Mouse (Mus musculus) urinary bladder, postnatal 25 days (tissue): Measurements from ENCODE around the gene Abhd17c.

ENCODE experiments used
- DNase-seq: peaks from one replicate; pipeline ENCODE4 v3.0.0; 2022; ENCODE audit warnings: low spot score

The Abhd17c gene

DNA sequence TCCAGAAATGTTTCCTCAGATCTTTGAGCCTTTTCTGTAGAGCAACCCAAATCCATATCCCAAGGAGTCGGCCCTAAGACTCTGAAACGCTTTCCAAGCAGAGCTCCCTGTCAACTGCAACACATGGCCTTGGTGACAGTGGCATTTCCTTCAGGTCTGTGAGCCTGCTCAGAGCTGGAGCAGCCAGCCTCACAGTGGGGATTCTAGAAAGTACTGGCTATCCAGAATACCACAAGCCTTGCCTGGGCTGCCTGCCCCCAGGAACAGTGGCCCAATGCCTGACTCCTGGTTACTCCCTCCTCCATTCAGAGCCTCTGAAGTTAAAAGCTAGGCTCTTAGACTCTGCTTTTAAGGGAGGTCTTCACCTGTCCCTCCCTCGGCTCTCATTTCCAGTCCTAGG, 77.8 kb downstream of the Abhd17c start:
- DNase-seq = no peak

DNA sequence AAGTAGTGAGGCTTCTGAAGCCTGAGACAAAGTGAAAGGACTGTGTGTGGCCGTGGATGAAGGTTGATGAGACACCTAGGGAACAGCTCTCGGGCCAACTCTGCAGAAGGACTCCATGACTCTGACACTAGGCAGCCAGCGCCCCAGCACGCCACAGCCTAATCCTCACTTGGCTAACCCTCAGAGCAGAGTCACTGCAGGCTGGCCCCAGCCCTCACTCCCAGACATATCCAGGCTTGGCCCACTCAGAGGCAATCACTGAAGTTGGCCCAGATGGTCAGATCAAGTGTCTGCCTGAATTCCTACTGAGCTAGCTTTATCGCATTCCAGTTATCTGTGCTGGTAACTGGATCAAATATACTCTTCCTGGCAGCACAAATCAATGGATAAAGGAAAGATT, 82.8 kb downstream of the Abhd17c start:
- DNase-seq = no peak

DNA sequence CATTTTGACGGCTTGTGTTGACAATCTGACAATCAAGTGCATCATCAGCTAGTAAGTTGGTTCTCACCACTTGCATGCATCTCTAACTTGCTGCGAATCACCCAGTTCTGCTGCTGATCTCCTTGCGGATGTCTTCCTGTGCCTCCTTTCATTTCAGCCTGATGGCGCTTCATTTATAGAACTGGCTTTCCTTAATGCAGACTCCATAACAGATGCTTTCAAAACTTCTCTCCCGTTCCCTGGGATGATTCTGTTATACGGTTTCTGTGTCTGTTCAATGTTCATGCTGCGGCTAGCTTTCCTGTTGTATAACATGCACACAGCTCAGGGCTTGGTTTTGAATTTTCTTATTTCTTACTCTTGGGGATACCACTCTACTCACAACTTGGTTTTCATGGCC, 91.9 kb downstream of the Abhd17c start:
- DNase-seq = no peak
